ENCODE assay signal across 21 mouse cellular contexts in genomic region chr7:84311624-84312023, GRCm38 (mm10).
DNase-seq lines count a peak whose midpoint lies in the region; ATAC-seq and TF ChIP-seq lines count a peak whose summit lies in the region.
"Had no signal": no experiment of that assay in that cellular context is flagged by ENCODE, and none has a peak within 500 bp of the region (broad histone marks: within the 10 kb centered on the region; RNA-seq: fewer than 3 reads in every experiment).

No protein-coding gene starts in this region.

- 68% methylated on average over 3 of the region's 3 CpGs for WGBS in forebrain, embryonic 13.5 days
- 82% methylated on average over 3 of the region's 3 CpGs for WGBS in forebrain, embryonic 12.5 days
- 46% methylated on average over 3 of the region's 3 CpGs for WGBS in heart, embryonic 15.5 days
- 75% methylated on average over 3 of the region's 3 CpGs for WGBS in heart, embryonic 11.5 days (ENCODE audit: insufficient replicate concordance)
- WGBS in lung, embryonic 14.5 days = 54% methylated on average over 3 of the region's 3 CpGs

- H3K4me2 ChIP-seq in forebrain, embryonic 13.5 days = no peak overlapping the region
- H3K4me2 ChIP-seq in forebrain, embryonic 12.5 days = no peak overlapping the region
- H3K4me2 ChIP-seq in heart, embryonic 15.5 days = no peak overlapping the region
- no peak overlapping the region for H3K4me2 ChIP-seq in heart, embryonic 11.5 days
- H3K4me2 ChIP-seq in lung, embryonic 14.5 days = no peak overlapping the region
- H3K4me2 ChIP-seq: heart, embryonic 12.5 days; hindbrain, embryonic 13.5 days; limb, embryonic 15.5 days; midbrain, embryonic 12.5 days; neural tube, embryonic 15.5 days had no signal

- no peak for TF ChIP-seq CTCF in lung, embryonic 14.5 days (IDR thresholded peaks at IDR 0.05; ENCODE audit: low read depth)

- DNase-seq in lung, embryonic 14.5 days = peak; percentile 37
- no peak for DNase-seq in lung, postnatal 14 days
- peak; percentile 19 for DNase-seq in adipocyte (ENCODE audit: low spot score)
- DNase-seq in frontal cortex, adult 2 months (ENCODE audit: extremely low spot score in 1 of 2, low spot score in 1 of 2) = no peak
- DNase-seq: adrenal gland, adult 2 months; cerebellum, adult 2 months; kidney, adult 11 months had no signal

- no peak overlapping the region for H3K4me3 ChIP-seq in forebrain, embryonic 13.5 days
- no peak overlapping the region for H3K4me3 ChIP-seq in forebrain, embryonic 12.5 days (replicated peaks)
- H3K4me3 ChIP-seq in heart, embryonic 15.5 days = no peak overlapping the region
- H3K4me3 ChIP-seq in heart, embryonic 11.5 days (ENCODE audit: low read depth, low read length) = no peak overlapping the region
- no peak overlapping the region for H3K4me3 ChIP-seq in lung, embryonic 14.5 days (ENCODE audit: low read depth, low read length)
- H3K4me3 ChIP-seq: forebrain, embryonic 10.5 days; heart, embryonic 12.5 days; hindbrain, embryonic 13.5 days; left cerebral cortex, adult 2 months; limb, embryonic 15.5 days; midbrain, embryonic 12.5 days; neural tube, embryonic 15.5 days had no signal

- peak overlapping the region; percentile 45; the same call in 1 of the 2 replicates for H3K27ac ChIP-seq in forebrain, embryonic 13.5 days
- H3K27ac ChIP-seq in forebrain, embryonic 12.5 days = no peak overlapping the region
- peak overlapping the region; percentile 67 for H3K27ac ChIP-seq in heart, embryonic 15.5 days
- H3K27ac ChIP-seq in heart, embryonic 11.5 days (ENCODE audit: low read depth, low read length) = no peak overlapping the region
- no peak overlapping the region for H3K27ac ChIP-seq in lung, embryonic 14.5 days (ENCODE audit: low read depth)
- H3K27ac ChIP-seq: forebrain, embryonic 10.5 days; hindbrain, embryonic 13.5 days; left cerebral cortex, adult 2 months; liver, embryonic 14.5 days; midbrain, embryonic 12.5 days; neural tube, embryonic 15.5 days; stomach, postnatal 0 days had no signal

- H3K36me3 ChIP-seq in forebrain, embryonic 13.5 days (ENCODE audit: poor library complexity, severe bottlenecking) = peaks cover 62% of the 10 kb centered on the region
- peaks cover 38% of the 10 kb centered on the region for H3K36me3 ChIP-seq in forebrain, embryonic 12.5 days (replicated peaks)
- no peaks in the 10 kb centered on the region for H3K36me3 ChIP-seq in heart, embryonic 15.5 days
- H3K36me3 ChIP-seq in heart, embryonic 11.5 days (ENCODE audit: control insufficient read depth, insufficient read depth, low read length) = no peaks in the 10 kb centered on the region
- H3K36me3 ChIP-seq in lung, embryonic 14.5 days (ENCODE audit: insufficient read depth) = peaks cover 8% of the 10 kb centered on the region; the same call in 1 of the 2 replicates
- H3K36me3 ChIP-seq: heart, embryonic 12.5 days; limb, embryonic 15.5 days had no signal

- H3K4me1 ChIP-seq in forebrain, embryonic 13.5 days = peaks cover 20% of the 10 kb centered on the region
- no peaks in the 10 kb centered on the region for H3K4me1 ChIP-seq in forebrain, embryonic 12.5 days
- peaks cover 31% of the 10 kb centered on the region for H3K4me1 ChIP-seq in heart, embryonic 15.5 days (replicated peaks)
- no peaks in the 10 kb centered on the region for H3K4me1 ChIP-seq in heart, embryonic 11.5 days (ENCODE audit: control insufficient read depth, insufficient read depth, low read length)
- H3K4me1 ChIP-seq in lung, embryonic 14.5 days (ENCODE audit: insufficient read depth) = no peaks in the 10 kb centered on the region; the same call in 1 of the 2 replicates
- H3K4me1 ChIP-seq: hindbrain, embryonic 13.5 days; limb, embryonic 15.5 days; midbrain, embryonic 12.5 days; neural tube, embryonic 15.5 days had no signal

- ATAC-seq in forebrain, embryonic 13.5 days = no peak
- ATAC-seq in forebrain, embryonic 12.5 days (ENCODE audit: low FRiP score) = no peak
- ATAC-seq in heart, embryonic 15.5 days (replicated peaks; ENCODE audit: insufficient number of reproducible peaks, insufficient read depth, low FRiP score, low read depth) = no peak
- no peak for ATAC-seq in heart, embryonic 11.5 days (replicated peaks; ENCODE audit: insufficient number of reproducible peaks, low FRiP score, low TSS enrichment)
- no peak for ATAC-seq in lung, embryonic 14.5 days (ENCODE audit: insufficient read depth)
- ATAC-seq: Patski had no signal

- H3K9me3 ChIP-seq in forebrain, embryonic 13.5 days (replicated peaks) = no peaks in the 10 kb centered on the region
- no peaks in the 10 kb centered on the region for H3K9me3 ChIP-seq in forebrain, embryonic 12.5 days
- no peaks in the 10 kb centered on the region for H3K9me3 ChIP-seq in heart, embryonic 15.5 days (replicated peaks)
- no peaks in the 10 kb centered on the region for H3K9me3 ChIP-seq in heart, embryonic 11.5 days (replicated peaks; ENCODE audit: control insufficient read depth, low read length)
- no peaks in the 10 kb centered on the region for H3K9me3 ChIP-seq in lung, embryonic 14.5 days (ENCODE audit: low read depth, low read length)
- H3K9me3 ChIP-seq: forebrain, embryonic 10.5 days; heart, embryonic 12.5 days; hindbrain, embryonic 13.5 days; limb, embryonic 15.5 days; midbrain, embryonic 12.5 days; neural tube, embryonic 15.5 days had no signal

- H3K27me3 ChIP-seq in forebrain, embryonic 13.5 days = no peaks in the 10 kb centered on the region
- no peaks in the 10 kb centered on the region for H3K27me3 ChIP-seq in forebrain, embryonic 12.5 days
- no peaks in the 10 kb centered on the region for H3K27me3 ChIP-seq in heart, embryonic 15.5 days
- no peaks in the 10 kb centered on the region for H3K27me3 ChIP-seq in heart, embryonic 11.5 days (ENCODE audit: control insufficient read depth, insufficient read depth, low read length)
- no peaks in the 10 kb centered on the region for H3K27me3 ChIP-seq in lung, embryonic 14.5 days (ENCODE audit: insufficient read depth, low read length)
- H3K27me3 ChIP-seq: heart, embryonic 12.5 days; hindbrain, embryonic 13.5 days; limb, embryonic 15.5 days; midbrain, embryonic 12.5 days; neural tube, embryonic 15.5 days; Patski had no signal

- H3K9ac ChIP-seq in forebrain, embryonic 13.5 days = no peak overlapping the region
- no peak overlapping the region for H3K9ac ChIP-seq in forebrain, embryonic 12.5 days
- no peak overlapping the region for H3K9ac ChIP-seq in heart, embryonic 15.5 days
- H3K9ac ChIP-seq in heart, embryonic 11.5 days (ENCODE audit: low read depth, low read length) = no peak overlapping the region
- H3K9ac ChIP-seq in lung, embryonic 14.5 days = no peak overlapping the region
- H3K9ac ChIP-seq: heart, embryonic 12.5 days; hindbrain, embryonic 13.5 days; limb, embryonic 15.5 days; liver, embryonic 14.5 days; midbrain, embryonic 12.5 days; neural tube, embryonic 15.5 days had no signal

Comparison
In these comparisons a context has a peak if more than half of its experiments do, and no peak if none do; other contexts are left out.
1. H3K27ac ChIP-seq: peak in forebrain, embryonic 13.5 days (single experiment) and heart, embryonic 15.5 days (single experiment); none in forebrain, embryonic 12.5 days (single experiment), heart, embryonic 11.5 days (single experiment) and lung, embryonic 14.5 days (single experiment).
2. DNase-seq: peak in lung, embryonic 14.5 days (single experiment) and adipocyte (single experiment); none in lung, postnatal 14 days (single experiment) and frontal cortex, adult 2 months (0 of 2).